Comparison of ENCODE assay signal across 8 mouse cellular contexts in the genomic region with DNA sequence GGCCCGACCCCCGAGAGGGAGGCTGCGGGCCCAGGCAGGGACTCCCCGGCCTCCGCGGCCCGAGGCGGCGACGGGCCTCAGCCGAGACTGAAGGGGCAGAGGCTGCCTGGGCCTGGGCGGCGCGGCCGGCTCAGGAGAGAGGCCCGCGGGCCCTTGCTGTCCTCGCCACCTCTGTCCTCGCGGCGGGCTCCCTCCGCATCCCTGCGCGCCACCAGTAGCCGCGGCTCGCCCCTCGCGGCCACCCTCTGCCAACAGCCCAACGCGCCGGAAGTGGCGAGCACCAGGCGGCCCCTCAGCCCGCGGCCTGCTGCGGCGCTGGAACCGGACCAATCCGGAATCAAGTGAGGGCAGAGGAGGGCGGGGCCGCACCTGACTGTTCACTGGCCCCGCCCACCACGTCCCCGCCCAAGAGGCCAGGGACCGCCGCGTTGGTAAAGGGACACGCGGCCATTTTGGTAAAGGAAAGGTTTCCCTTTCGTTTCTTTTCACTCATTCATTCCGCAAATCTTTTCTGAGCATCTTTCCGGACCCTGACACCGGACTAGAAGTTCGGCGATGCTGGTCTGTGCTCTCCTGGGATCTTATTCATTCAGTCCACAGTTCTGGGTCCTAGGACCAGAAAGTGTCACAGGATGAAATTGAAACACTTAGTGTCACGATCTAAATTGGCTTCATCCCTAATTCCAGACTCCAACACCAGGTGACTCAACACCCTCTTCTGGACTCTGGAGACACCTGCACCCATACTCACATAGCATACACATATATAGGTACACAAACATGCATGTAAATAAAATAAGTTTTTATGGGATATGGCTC. TPM values are rescaled to one million over a fixed set of nuclear protein-coding genes. Genes with fewer than 3 reads are reported as not detected.
DNase-seq lines count a peak whose midpoint lies in the region; ATAC-seq and TF ChIP-seq lines count a peak whose summit lies in the region.

Gene Xpo6, minus strand, starts transcription at position 324 of the 819 bp plus-strand sequence.

- H3K27me3 ChIP-seq in heart, embryonic 11.5 days (ENCODE audit: control insufficient read depth, insufficient read depth, low read length) = no peaks in the 10 kb centered on the region
- no peaks in the 10 kb centered on the region for H3K27me3 ChIP-seq in kidney, embryonic 16.5 days (ENCODE audit: insufficient read depth, low read length)
- H3K27me3 ChIP-seq in liver, adult 2 months (ENCODE audit: control insufficient read depth, insufficient read depth, low read length) = no peaks in the 10 kb centered on the region
- peaks cover 5% of the 10 kb centered on the region for H3K27me3 ChIP-seq in myocyte (ENCODE audit: control insufficient read depth, insufficient read depth, insufficient read length)
- H3K27me3 ChIP-seq in splenic B cell, adult 2 months (ENCODE audit: control insufficient read depth, insufficient read depth, low read length, poor library complexity, severe bottlenecking) = no peaks in the 10 kb centered on the region

- no peaks in the 10 kb centered on the region for H3K36me3 ChIP-seq in heart, embryonic 11.5 days (ENCODE audit: control insufficient read depth, insufficient read depth, low read length)
- no peaks in the 10 kb centered on the region for H3K36me3 ChIP-seq in kidney, embryonic 16.5 days (ENCODE audit: insufficient read depth, low read length)
- no peaks in the 10 kb centered on the region for H3K36me3 ChIP-seq in liver, adult 2 months (ENCODE audit: control insufficient read depth, insufficient read depth, low read length)
- H3K36me3 ChIP-seq in myocyte (ENCODE audit: control insufficient read depth, insufficient read depth) = no peaks in the 10 kb centered on the region
- 0 out of 2 replicates have a peak, but pooled peaks cover 3% of the 10 kb centered on the region for H3K36me3 ChIP-seq in splenic B cell, adult 2 months (ENCODE audit: control insufficient read depth, insufficient read depth, low read length, poor library complexity, severe bottlenecking)

- WGBS in heart, embryonic 11.5 days (ENCODE audit: insufficient replicate concordance) = under 1% methylated on average over 57 of the region's 57 CpGs
- under 1% methylated on average over 57 of the region's 57 CpGs for WGBS in kidney, embryonic 16.5 days
- WGBS in liver, adult 2 months = under 1% methylated on average over 57 of the region's 57 CpGs

- peak; percentile 68; the same call in 1 of the 2 replicates for TF ChIP-seq POLR2A in liver, adult 2 months (IDR thresholded peaks at IDR 0.05; ENCODE audit: extremely low read depth, insufficient read depth, low read length)
- TF ChIP-seq POLR2A in myocyte (IDR thresholded peaks at IDR 0.05; ENCODE audit: insufficient read length, low read depth) = peak; percentile 97

- peak within 1 kb of the TSS; percentile 89 for H3K27ac ChIP-seq in heart, embryonic 11.5 days (ENCODE audit: low read depth, low read length)
- H3K27ac ChIP-seq in kidney, embryonic 16.5 days (ENCODE audit: low read length) = peak within 1 kb of the TSS; percentile 86
- peak within 1 kb of the TSS; percentile 75 for H3K27ac ChIP-seq in liver, adult 2 months (replicated peaks; ENCODE audit: insufficient read depth, low read depth, low read length)

- peak; percentile 98 for DNase-seq in B cell, adult 2 months
- peak; percentile 98 for DNase-seq in brain, adult 2 months (ENCODE audit: low read depth, low spot score)
- peak; percentile 76 for DNase-seq in liver, adult 2 months (ENCODE audit: extremely low read depth, low read depth, low spot score)
- peak; percentile 98 for DNase-seq in splenic B cell, adult 2 months (ENCODE audit: low read depth, low spot score)

- no peaks in the 10 kb centered on the region for H3K9me3 ChIP-seq in heart, embryonic 11.5 days (replicated peaks; ENCODE audit: control insufficient read depth, low read length)
- no peaks in the 10 kb centered on the region for H3K9me3 ChIP-seq in kidney, embryonic 16.5 days (ENCODE audit: low read length)

- peaks cover 11% of the 10 kb centered on the region for H3K4me1 ChIP-seq in heart, embryonic 11.5 days (ENCODE audit: control insufficient read depth, insufficient read depth, low read length)
- peaks cover 20% of the 10 kb centered on the region for H3K4me1 ChIP-seq in kidney, embryonic 16.5 days (ENCODE audit: insufficient read depth, low read length)
- H3K4me1 ChIP-seq in liver, adult 2 months (ENCODE audit: control insufficient read depth, insufficient read depth, low read length) = peaks cover 5% of the 10 kb centered on the region

- H3K9ac ChIP-seq in heart, embryonic 11.5 days (ENCODE audit: low read depth, low read length) = peak within 1 kb of the TSS; percentile 97
- peak within 1 kb of the TSS; percentile 96 for H3K9ac ChIP-seq in kidney, embryonic 16.5 days (replicated peaks; ENCODE audit: low read length)
- H3K9ac ChIP-seq in liver, adult 2 months (ENCODE audit: low read depth, low read length) = peak within 1 kb of the TSS; percentile 97

- H3K4me2 ChIP-seq in heart, embryonic 11.5 days = peak within 1 kb of the TSS; percentile 91
- H3K4me2 ChIP-seq in kidney, embryonic 16.5 days (replicated peaks; ENCODE audit: low read depth, low read length) = peak within 1 kb of the TSS; percentile 85
- peak within 1 kb of the TSS; percentile 71 for H3K4me2 ChIP-seq in myocyte (ENCODE audit: low read depth)

- ATAC-seq in erythroblast, adult 5-6 weeks (replicated peaks; ENCODE audit: low FRiP score, poor library complexity, severe bottlenecking) = peak; percentile 98
- ATAC-seq in heart, embryonic 11.5 days (replicated peaks; ENCODE audit: insufficient number of reproducible peaks, low FRiP score, low TSS enrichment) = peak; percentile 95
- peak; percentile 97 for ATAC-seq in kidney, embryonic 16.5 days (ENCODE audit: low FRiP score, low TSS enrichment)

- peak within 1 kb of the TSS; percentile 97 for H3K4me3 ChIP-seq in heart, embryonic 11.5 days (ENCODE audit: low read depth, low read length)
- peak within 1 kb of the TSS; percentile 97 for H3K4me3 ChIP-seq in kidney, embryonic 16.5 days (ENCODE audit: low read length)
- H3K4me3 ChIP-seq in liver, adult 2 months (ENCODE audit: insufficient read depth, low read depth, low read length) = peak within 1 kb of the TSS; percentile 90
- peak within 1 kb of the TSS; percentile 66 for H3K4me3 ChIP-seq in myocyte

- TF ChIP-seq CTCF in liver, adult 2 months (IDR thresholded peaks at IDR 0.05; ENCODE audit: low read depth, low read length) = no peak

- peak within 1 kb of the TSS; percentile 80 for H3ac ChIP-seq in myocyte (ENCODE audit: control insufficient read depth, insufficient read length)

- peaks cover 18% of the 10 kb centered on the region for H3K79me2 ChIP-seq in liver, adult 2 months (ENCODE audit: control insufficient read depth, insufficient read depth, low read length)
- H3K79me2 ChIP-seq in myocyte (ENCODE audit: control insufficient read depth, insufficient read depth) = peaks cover 46% of the 10 kb centered on the region

TF ChIP-seq in myocyte, 11 proteins besides CTCF, POLR2A, EP300 and RAD21:
- TF ChIP-seq MYOG (IDR thresholded peaks at IDR 0.05; ENCODE audit: control insufficient read depth in 1 of 3, insufficient read depth in 1 of 3, insufficient read length in 2 of 3, low read depth in 2 of 3) = peak in 1 of 3 experiments; percentile 37
- TF ChIP-seq POLR2AphosphoS2 (IDR thresholded peaks at IDR 0.05; ENCODE audit: insufficient read length, low read depth) = peak; percentile 92
- TF ChIP-seq USF1 (IDR thresholded peaks at IDR 0.05; ENCODE audit: low read depth) = no peak
- TF ChIP-seq MYOD1 (IDR thresholded peaks at IDR 0.05; ENCODE audit: control insufficient read depth in 1 of 3, insufficient read length in 2 of 3, low read depth in 2 of 3) = peak in 1 of 3 experiments; percentile 51
TF ChIP-seq in myocyte: peak in this region for 3.

RNA-seq across cellular contexts. Expression of gene Xpo6, which starts in this region (rescaled TPM):
- total RNA-seq in erythroblast, adult 5-6 weeks (2015; ENCODE audit: low replicate concordance) = 44.0 and 65.6 TPM in 2 replicates
- total RNA-seq in erythroblast, adult 5-6 weeks (2017; ENCODE audit: low replicate concordance) = 12.7 and 28.3 TPM in 2 replicates
- 39.9 and 44.3 TPM in 2 replicates for polyA plus RNA-seq in heart, embryonic 11.5 days (2014; fragmentation: Nextera tagmentation; extraction: Ambion mirVana)
- 48.3 and 54.3 TPM in 2 replicates for polyA plus RNA-seq in kidney, embryonic 16.5 days (2015; fragmentation: Nextera tagmentation; extraction: Ambion mirVana)
- total RNA-seq in liver, adult 2 months (2014; rRNA removed) = 15.0 and 25.9 TPM in 2 replicates
- 65.5 and 79.2 TPM in 2 replicates for polyA plus RNA-seq in liver, adult 2 months (2012; rRNA removed)
- 36.4 TPM for polyA plus RNA-seq in myocyte (2012; fragmentation: generic; extraction: Trizol)

Comparison
In these comparisons a context has a peak if more than half of its experiments do, and no peak if none do; other contexts are left out.
1. Peak in every context shown above with its lines: DNase-seq, ATAC-seq, H3K4me3 ChIP-seq and H3K27ac ChIP-seq.